Mouse (Mus musculus) C2C12 (cell line): Measurements from ENCODE around the gene Sema3e.

Experiments
- CEBPB ChIP-seq: IDR thresholded peaks from one replicate; pipeline ENCODE4 v1.6.1; 2011; ENCODE audit warnings: low read depth, mild to moderate bottlenecking, control low read depth, moderate library complexity
- CTCF ChIP-seq: IDR thresholded peaks from one replicate; pipeline ENCODE4 v1.5.1; 2011; ENCODE audit not compliant: control insufficient read depth, insufficient read depth, insufficient read length
- MAX ChIP-seq: IDR thresholded peaks from one replicate; pipeline ENCODE4 v1.6.1; 2011; ENCODE audit warnings: mild to moderate bottlenecking, control low read depth
- MYOD1 ChIP-seq: IDR thresholded peaks from one replicate; pipeline ENCODE4 v1.6.1; 2011; ENCODE audit warnings: low read depth; ENCODE audit not compliant: control insufficient read depth, insufficient read length
- MYOG ChIP-seq: IDR thresholded peaks from one replicate; pipeline ENCODE4 v1.6.1; 2011; ENCODE audit not compliant: control insufficient read depth, insufficient read length; ENCODE audit errors: extremely low read depth
- USF1 ChIP-seq: IDR thresholded peaks from one replicate; pipeline ENCODE4 v1.6.1; 2011; ENCODE audit warnings: low read depth, mild to moderate bottlenecking, control low read depth, moderate library complexity

DNA sequence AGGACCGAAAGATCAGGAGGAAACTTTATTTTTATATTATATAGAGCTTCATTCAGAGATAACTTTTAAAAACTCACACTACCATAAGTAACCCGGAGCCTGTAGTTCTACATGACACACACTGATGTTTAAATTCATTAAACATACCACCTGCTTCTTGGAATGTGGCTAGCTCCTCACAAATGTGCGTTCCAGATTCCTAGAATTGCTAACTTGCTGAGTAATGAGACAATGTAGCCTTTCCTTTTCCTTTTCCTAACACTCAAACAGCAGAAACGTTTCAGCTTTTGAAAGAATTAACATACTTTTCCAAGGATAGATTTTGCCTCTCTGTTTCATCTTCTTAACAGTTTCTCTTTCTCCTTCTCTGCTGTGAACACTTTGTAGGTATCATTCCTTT lies 86.3 kb downstream of the Sema3e start:
- TF ChIP-seq CTCF, result no peak
- TF ChIP-seq MAX, result no peak
- TF ChIP-seq MYOG, result no peak
- TF ChIP-seq MYOD1, result no peak
- no peak for TF ChIP-seq CEBPB
- no peak for TF ChIP-seq USF1
